Mouse (Mus musculus): ENCODE results near the gene Gstm5.

DNA sequence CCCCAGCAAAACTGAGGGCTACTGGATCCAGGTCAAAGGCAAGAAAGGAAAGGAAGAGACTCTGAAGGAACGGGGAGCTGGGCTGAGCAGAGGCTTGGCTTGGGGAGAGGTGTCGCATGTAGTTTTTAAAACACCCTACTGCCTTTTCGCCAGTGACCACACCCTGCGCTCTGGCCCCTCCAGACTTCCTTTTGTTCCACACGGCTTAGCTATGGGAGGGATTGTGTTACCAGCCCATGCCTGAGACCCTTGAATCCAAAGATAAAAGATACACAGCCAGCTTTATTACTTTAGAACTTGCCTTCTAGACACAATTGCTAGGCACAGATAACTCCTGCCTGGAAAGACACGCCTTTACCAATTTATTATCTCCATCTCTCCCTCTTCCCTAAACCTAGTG lies 10.3 kb downstream of the Gstm5 start:
- TF ChIP-seq CTCF (IDR thresholded peaks at IDR 0.05; ENCODE audit: control insufficient read depth, insufficient read depth, insufficient replicate concordance, low read depth, low read length) = no peak
- TF ChIP-seq POLR2A (IDR thresholded peaks at IDR 0.05; ENCODE audit: control insufficient read depth, low read depth, low read length) = no peak

Data from testis, adult 2 months (tissue).